Mouse (Mus musculus) gastrocnemius, postnatal 36 days (tissue): ENCODE data around the gene Anxa9. TPM values are rescaled to one million over a fixed set of nuclear protein-coding genes. Genes with fewer than 3 reads are reported as not detected.

Source experiments
- DNase-seq, 2 experiments: peaks; one replicate each; pipeline ENCODE4 v3.0.0; 2022
- intact Hi-C: fragments of 180-260 bp; cut with DNase I; formaldehyde crosslinking; loops from one replicate; pipeline ENCODE4 v1.15.1; 2025
- total RNA-seq, 2 experiments: library from RNA; stranded (reverse); gene quantifications; 2 replicates each; pipeline ENCODE4 v1.2.3; 2021

Gene Anxa9
- total RNA-seq, 2 experiments from 2014 or later, result 0.64 TPM; not detected in 1

DNA sequence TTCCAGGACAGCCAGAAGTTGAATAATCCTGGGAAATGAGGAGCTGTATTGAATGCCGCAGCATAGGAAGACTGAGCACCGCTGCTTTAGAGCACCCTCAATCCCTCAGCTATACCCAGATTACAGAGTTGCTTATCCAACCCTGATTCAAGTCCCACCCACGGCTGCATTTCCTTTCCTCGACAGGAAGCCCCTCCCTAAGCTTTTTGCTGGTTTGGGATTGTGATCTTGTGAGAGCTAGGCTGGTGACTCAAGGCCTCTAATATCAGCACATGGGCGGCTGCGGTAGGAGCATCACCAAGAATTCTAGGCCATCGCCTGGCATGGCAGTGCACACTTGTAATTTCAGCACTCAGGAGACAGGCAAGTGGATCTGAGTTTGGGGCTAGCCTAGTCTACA, 20.5 kb downstream of the Anxa9 start:
- no peak for DNase-seq
- intact Hi-C loops, result no loop called here

DNA sequence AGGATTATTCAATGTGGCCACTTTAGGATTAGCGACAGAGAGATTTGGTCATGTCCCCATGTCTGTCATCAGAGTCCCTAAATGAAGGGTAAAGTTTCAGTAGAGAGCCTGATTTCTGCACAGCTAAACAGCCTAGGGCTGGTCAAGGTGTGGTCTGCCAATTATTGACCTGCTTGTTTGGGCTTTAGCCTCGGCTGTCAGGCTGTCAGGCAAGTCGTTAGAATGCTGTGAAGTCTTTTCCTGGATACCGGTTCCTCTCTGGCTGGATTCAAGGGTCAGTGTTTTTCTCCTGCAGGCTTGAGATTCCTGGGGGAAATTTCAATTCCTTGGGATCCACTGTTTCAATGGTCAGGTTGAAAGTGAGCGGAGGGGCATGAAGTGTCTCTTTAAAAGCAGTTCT, 21.0 kb downstream of the Anxa9 start:
- intact Hi-C loops, result no loop called here
- no peak for DNase-seq

DNA sequence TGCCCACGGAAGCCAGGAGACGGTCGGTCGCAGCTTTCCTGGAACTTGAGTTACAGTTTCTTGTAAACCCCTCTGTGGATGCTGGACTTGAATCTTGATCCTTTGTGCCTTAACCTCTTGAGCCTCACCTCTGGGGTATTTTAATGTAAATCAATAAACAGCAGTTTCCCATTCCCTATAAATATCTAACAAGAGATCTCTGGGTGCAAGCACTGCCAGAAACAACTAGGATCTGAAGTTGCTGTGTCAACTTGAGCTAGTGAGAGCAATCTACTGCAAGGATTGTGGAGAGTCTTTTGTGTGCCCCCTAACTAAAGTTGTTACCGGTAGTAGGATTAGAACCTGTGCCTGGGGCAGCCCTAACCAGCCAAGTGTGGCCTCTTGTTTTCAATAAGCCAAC, 21.6 kb downstream of the Anxa9 start:
- no peak for DNase-seq
- intact Hi-C loops, result no loop called here

DNA sequence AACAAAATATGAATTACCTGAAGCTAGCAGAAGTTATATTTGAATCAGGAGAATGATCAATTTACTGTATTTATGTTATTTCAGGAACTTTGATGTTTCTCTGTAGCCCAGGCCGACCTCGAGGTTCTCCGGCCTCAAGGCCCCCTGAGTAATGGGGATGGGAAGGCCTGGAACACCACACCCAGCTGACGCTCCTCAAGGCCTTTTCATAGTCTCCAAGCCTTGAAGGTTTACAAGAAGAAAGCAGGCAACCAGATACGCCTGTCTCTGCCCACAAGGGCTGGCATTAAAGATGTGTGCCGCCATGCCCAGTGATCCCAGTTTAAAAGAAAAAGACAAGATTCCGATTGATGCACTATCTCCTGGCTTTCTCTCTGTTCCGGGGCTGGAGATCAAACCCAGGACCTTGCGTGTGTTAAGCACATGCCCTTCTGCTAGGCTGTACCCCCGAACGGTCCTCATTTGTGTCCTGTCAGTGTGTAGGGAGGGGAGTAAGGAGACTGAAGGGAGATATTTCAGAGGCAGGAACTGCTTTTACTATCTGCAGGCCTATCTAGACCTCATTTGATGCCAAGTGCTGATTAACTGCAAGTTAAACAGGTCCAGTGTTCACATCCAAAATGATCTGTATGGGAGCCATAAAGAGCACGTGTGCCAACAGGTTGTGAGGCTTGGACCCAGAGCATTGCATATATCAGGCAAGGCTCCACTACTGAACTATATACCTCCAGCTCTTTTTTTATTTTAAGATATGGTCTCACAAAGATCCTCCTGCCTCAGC, 22.3 kb downstream of the Anxa9 start:
- no peak for DNase-seq
- intact Hi-C loops, result loop anchor here (5.0 kb wide), 1 partner anchor 33 kb away; no protein-coding TSS in a partner anchor

DNA sequence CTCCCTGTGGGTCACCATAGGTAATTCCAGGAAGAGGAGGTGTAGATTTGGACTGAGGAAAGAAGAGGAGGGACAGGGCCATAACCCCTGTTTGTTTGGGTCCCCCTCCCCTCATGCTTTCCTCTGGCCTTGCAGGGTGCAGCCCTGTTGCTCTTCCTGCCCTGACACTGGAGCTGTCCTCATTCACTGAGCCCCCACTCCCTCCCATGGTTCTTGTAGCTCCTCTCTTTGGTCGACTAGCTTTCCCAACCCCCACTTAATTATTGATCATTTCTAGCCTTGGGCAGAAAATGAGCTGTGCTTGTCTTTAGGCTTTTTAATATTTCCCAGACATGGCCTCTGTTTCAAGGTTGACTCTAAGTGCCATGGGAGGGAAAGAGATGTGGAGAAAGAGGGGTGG, 22.9 kb downstream of the Anxa9 start:
- intact Hi-C loops, result loop anchor here (5.0 kb wide), 1 partner anchor 33 kb away; no protein-coding TSS in a partner anchor
- no peak for DNase-seq

DNA sequence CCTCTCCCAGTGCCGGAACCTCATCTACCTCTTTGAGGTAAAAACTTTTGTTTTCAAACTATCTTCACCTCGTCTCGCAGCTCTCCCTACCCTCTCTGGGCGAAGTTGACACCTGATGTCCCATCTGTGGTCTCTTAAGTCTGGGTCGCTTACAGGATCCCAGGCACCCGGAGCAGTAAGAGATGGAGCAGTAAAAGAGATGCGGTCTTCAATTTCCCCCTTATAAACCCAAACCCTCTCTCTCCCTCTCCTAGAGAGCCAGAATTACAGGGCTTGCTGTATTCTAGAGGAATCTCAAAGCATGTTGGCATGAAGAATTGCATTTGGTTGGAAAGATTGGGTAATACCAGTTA, 23.4 kb downstream of the Anxa9 start:
- DNase-seq, result no peak
- intact Hi-C loops, result loop anchor here (5.0 kb wide), 1 partner anchor 34 kb away; no protein-coding TSS in a partner anchor

DNA sequence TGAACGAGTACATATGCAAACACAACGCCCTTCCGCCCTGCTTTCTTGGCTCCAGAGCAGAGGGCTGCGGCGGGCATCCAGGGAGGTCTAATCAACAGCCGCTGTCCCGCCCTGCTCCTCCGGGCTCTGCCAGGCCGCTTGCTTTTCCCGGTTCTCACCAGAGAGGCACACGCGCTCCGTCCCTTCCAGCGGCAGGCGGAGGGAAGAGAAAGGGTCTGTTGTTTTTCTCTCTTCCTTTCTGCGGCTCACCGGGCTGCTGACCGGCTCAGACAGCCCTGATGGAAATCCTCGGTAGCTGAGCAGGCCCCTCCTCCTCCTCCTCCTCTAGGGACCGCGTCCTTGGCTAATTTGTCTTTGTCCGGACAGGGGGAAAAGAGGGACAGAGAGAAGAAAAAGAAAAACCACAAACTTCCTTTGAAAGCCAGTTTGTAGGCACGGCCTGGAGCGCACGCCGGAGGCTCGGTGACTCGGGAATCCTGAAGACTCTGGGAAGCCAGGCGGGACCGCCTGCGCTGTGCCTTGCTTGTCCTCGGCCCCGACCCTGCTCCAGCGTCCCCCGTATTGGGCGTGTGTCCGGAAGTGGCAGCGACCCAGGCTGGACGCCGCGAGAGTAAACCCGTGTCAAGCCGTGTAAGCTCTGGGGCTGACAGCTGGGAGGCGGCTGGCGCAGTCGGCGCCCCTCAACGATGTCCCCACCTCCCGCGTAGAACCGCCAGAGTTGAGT, 23.9 kb downstream of the Anxa9 start:
- intact Hi-C loops, result loop anchor here (5.0 kb wide), 1 partner anchor 34 kb away; no protein-coding TSS in a partner anchor

DNA sequence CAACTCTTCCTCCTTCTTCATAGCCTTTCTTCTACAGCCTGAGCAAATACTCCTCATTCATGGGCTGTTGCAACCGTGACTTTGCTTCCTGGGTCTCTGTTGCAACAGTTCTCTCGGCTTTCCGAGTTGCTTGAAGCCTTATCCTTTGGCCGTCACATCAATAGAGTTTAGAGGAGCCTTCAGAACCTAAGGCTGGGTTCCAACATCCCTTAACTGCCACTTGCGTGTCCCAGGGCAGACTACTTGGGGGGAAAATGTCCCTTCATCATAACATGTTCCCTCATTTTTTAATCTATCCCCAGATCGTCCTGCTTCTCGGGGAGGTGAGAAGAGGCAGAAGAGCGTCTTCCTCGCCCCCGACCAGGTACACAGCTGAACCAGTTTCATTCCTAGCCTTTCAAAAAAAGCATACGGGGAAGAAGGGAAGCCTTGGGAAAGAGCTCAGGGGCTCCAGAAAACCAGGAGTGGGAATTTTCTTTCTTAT, 24.6 kb downstream of the Anxa9 start:
- DNase-seq, result no peak
- intact Hi-C loops, result loop anchor here (5.0 kb wide), 1 partner anchor 35 kb away; no protein-coding TSS in a partner anchor

More for the DNA sequence above, 23.9 kb downstream of the Anxa9 start:
- peak; percentile 80 to 82 for DNase-seq

DNA sequence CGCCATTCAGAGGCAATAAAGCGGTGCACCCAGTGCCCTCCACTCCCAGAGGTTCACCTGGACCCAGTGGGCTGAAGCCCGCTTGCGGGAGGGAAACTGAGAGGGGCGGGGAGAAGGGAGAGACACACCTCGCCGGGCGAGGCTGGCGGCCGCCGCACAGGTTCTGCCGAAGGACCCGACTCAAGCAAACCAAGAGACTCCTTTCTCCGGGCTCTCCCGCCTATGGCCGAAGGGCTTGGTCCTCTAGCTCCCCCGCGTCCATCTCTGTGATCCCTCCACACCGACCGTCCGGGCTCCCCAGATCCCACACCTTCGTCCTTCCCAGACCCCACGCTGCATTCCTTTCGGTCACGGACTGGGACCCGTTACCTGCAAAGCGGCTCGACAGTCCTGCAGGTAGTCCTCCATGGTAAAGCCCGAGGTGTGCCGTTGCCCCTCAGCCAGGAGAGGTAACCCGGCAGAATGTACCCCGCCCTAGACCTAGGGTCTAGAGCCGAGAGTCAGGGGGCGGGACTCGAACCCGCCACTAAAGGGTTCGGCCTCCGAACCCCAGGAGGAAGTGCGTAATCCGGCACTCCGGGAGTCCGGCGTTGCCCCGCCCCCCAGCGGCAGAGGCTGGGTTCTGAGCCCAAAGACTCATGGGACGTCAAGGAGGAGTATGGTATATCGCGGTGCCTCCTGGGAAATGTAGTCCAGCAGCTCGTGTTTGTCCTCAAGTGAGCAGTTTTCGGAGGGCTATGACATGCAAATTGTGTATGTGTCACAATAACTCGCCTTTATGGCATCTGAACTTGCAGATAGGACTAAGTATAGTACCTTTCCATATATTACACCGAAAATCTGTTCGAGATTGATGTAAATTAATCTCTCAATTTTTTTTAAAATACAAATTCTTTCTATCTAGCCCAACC, 25.5 kb downstream of the Anxa9 start, which contains the start of the genes Mindy1 and Prune1:
TSS of gene Mindy1 (plus strand) at position 130 of the 911 bp plus-strand sequence.
TSS of gene Prune1 (minus strand) at position 861 of the 911 bp plus-strand sequence.
- DNase-seq, result peak; percentile 94 to 98
- intact Hi-C loops, result loop anchor here (5.0 kb wide), 1 partner anchor 36 kb away; no protein-coding TSS in a partner anchor

DNA sequence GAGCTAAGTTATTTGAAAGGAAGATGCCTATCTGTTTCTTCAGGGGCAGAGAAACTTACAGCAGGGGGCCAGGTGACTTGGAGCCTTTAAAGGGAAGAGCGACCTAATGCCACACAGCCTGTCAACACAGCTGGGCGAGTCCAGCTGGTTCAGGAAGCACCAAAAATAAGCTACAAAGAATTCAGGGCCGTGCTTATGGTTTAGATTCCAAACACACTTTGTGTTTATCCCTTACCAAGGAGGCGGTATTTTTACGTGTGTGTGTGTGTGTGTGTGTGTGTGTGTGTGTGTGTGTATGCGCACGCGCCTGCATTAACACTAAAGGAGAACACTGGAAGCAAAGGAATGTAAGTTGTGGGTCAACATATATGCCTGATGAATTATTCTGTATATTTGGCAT, 26.2 kb downstream of the Anxa9 start:
- no peak for DNase-seq
- intact Hi-C loops, result loop anchor here (5.0 kb wide), 1 partner anchor 37 kb away; no protein-coding TSS in a partner anchor

DNA sequence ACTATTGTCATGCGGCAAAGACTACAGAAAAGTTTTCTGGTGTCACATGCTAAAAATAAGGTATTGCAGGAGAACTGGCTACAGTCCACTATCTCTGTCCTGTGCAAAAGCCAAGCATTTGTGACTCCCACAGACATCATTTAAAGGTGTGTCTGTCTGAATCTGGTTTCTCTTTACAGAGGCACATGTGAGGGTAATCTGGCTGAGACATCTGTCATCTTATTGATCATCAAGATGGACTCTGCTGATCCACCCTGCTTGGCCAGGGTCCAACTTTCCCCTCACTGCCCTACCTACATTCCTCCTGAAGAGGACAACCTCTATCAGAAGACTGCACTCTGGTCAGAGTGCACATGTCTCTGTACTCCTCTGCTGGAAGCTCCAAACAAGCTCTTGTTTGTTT, 29.8 kb downstream of the Anxa9 start:
- intact Hi-C loops, result no loop called here
- no peak for DNase-seq

DNA sequence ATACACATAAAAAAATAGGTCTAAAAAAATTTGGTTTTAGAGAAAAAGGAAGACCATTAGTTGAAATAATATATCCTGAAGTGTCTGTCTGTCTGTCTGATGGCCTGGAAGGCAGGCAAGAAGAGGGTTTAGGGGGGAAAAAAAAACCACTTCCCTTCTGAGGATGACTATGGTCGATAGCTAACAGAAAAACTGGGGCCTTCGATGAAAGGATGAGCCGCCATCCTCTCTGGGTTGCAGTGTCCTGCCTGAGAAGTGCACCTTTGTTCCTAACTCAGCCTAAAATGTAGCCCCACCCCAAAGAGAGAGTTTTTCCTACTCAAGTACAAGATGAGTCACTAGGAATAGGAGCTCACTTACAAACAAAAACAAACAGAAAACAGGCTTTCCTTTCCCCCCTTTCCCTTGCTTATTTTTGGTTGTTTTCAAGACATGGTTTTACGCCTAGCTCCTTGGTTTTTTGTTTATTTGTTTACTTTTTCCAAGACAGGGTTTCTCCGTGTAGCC, 30.5 kb downstream of the Anxa9 start:
- DNase-seq, result no peak

DNA sequence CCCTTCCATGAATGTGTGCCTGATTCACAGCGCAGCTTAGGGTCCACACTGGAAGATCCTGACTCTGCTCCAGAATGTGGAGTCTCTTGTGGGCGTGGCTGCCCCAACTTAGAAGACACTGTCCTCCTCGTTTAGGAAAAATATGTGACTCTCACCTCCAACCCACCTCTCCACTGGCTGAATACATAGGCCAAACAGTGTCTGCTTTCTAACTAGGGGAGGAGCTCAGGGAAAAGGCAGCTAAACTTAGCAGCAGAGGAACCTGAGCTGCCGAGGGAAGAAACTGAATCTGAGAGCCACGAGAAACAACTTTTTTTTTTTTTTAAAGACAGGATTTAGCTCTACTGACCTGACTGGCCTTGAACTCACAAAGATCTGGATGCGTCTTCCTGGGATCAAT, 31.8 kb downstream of the Anxa9 start:
- no peak for DNase-seq
- intact Hi-C loops, result no loop called here

More for the DNA sequence above, 30.5 kb downstream of the Anxa9 start:
- intact Hi-C loops, result no loop called here

DNA sequence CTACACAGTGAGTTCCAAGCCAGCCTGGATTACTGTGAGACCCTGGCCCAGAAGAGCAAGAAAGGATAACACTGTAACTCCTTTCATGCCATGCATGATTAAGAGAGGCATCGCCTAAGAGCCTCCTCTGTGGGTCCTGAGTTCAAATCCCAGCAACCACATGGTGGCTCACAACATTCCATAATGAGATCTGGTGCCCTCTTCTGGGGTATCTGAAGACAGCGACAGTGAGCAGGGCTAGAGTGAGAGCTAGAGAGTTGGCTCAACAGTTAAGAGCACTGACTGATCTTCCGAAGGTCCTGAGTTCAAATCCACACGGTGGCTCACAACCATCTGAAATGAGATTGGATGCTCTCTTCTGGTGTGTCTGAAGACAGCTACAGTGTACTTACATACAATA, 32.5 kb downstream of the Anxa9 start:
- intact Hi-C loops, result no loop called here
- DNase-seq, result no peak

DNA sequence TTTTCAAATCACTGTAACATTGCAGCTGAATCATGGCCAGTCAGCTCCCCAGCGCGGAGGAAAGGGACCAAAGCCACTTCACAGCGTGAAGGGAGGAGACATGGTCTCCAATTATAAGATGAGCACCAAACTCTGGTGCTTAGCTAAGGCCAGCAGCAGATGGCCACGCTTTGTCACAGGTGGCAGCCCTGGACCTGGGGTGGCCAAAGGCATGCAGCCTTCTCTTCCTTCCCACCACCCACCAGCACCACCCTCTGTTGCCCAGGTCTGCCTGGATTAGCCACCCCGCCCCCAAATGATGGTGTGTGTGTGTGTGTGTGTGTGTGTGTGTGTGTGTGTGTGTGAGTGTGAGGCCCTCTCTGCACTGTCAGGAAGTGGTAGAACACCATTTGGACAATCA, 33.5 kb downstream of the Anxa9 start:
- no peak for DNase-seq
- intact Hi-C loops, result no loop called here

DNA sequence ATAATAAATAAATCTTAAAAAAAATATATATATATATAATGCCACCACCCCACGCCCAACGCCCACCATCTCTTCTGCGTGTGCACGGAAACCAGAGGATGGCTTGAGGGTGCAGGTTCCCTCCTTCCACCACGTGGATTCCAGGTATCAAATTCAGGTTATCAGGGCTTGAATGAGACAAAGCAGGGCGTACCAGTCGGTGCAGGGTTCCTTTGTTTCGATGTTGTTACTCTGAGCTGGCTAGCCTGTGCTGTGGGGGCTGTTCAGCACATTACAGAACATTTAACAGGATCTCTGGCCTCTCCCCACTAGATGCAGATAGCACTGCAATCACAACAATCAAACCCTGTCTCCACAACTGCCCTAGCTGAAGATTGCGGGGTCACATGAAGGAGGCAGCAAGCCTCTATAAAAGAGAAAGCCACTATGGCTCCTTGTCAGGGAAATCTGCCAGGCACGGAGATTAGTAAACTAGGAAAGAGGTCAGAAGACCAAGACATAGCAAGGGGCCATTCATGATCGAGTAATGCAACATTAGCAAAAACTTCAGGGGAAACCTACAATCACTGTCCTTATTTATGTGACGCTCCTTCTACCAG, 36.1 kb downstream of the Anxa9 start:
- no peak for DNase-seq
- intact Hi-C loops, result no loop called here

DNA sequence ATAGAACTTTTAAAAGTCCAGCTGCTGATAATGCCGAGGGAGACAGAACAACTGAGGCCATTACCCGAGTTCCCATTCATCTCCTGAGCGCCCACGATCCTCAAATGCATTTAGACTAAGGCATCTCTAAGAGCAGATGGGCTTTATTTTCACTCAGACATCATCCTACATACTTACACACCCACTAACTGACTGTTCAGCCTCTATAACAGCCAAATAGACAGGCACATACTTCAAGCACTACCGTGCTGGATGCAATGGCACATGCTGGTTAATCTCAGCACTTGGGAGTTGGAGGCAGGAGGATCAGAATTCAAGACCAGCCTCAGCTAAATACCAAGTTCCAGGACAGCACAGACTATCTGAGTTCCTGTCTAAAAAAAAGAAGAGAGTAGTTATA, 37.2 kb downstream of the Anxa9 start:
- intact Hi-C loops, result no loop called here

DNA sequence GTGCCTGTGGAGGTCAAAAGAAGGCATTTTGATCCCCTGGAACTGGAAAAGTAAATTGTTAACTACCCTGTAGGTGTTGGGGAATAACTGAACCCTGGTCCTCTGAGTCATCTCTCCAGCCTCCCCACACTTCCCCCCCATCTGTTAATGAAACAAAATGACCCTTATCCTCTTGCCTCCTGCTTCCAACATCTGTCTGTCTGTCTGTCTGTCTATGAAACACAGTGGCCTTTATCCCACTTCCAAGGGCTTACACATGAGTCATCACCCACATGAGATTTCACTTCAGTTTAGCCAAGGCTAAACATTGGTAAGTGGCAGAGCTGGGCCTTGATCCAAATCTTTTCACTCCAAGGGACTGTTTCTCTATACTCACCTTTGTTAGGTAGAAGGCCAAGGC, 39.1 kb downstream of the Anxa9 start:
- intact Hi-C loops, result no loop called here

More for the DNA sequence above, 37.2 kb downstream of the Anxa9 start:
- DNase-seq, result no peak

DNA sequence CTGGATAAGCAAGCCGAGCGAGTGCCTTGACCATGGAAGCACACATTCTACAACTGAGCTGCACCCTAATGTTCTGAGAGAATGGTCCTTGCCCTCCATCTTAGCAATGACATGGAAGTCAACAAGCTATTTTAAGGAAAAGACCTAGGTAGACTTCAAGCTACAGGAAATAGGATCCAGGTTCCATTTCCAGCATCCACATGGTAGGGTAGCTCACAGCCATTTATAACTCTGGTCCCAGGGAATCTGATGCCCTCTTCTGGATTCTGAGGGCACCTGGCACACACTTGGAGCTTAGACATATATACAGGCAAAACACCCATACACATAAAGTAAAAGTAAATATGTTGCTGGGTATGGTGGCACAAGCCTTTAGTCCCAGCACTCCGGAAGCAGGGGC, 40.9 kb downstream of the Anxa9 start:
- no peak for DNase-seq
- intact Hi-C loops, result no loop called here

More for the DNA sequence above, 39.1 kb downstream of the Anxa9 start:
- no peak for DNase-seq
